Mouse (Mus musculus) liver, embryonic 18 days (tissue): ENCODE results near the gene Cd300a. TPM values are rescaled to one million over a fixed set of nuclear protein-coding genes. Genes with fewer than 3 reads are reported as not detected.

ENCODE experiments used
- polyA plus RNA-seq: library from polyadenylated mRNA; depleted of rRNA; stranded (reverse); fragments of >200 nt; gene quantifications from 2 replicates; pipeline ENCODE4 v1.2.3, GENCODE M21; 2012; rRNA removed

Gene Cd300a
- 3.2 and 3.8 TPM in 2 replicates for polyA plus RNA-seq

GRCm38 (mm10) chr11:114889991-114890518 lies at the start of gene Cd300a:
Gene Cd300a, plus strand, starts transcription at chr11:114890041.

GRCm38 (mm10) chr11:114850452-114851268 lies 39.2 kb upstream of the Cd300a start, which contains the start of gene Gprc5c:
Gene Gprc5c, plus strand, starts transcription at chr11:114851152.

GRCm38 (mm10) chr11:114934144-114934543 lies 44.3 kb downstream of the Cd300a start, which contains the start of gene Cd300lb:
Gene Cd300lb, minus strand, starts transcription at chr11:114934386.

Other genes starting within 250 kb of the Cd300a start
- 1,489 and 1,642 TPM in 2 replicates for gene Rpl38, start 221.5 kb upstream of the Cd300a start, polyA plus RNA-seq
- gene Ttyh2, start 214.6 kb upstream of the Cd300a start, polyA plus RNA-seq: 6.7 and 7.3 TPM in 2 replicates
- 6.2 and 8.1 TPM in 2 replicates for gene Dnaic2, start 162.6 kb upstream of the Cd300a start, polyA plus RNA-seq
- gene Kif19a, start 124.7 kb upstream of the Cd300a start, polyA plus RNA-seq: 0.16 and 0.17 TPM in 2 replicates
- 0.06 and 0.14 TPM in 2 replicates for gene Btbd17, start 94.1 kb upstream of the Cd300a start, polyA plus RNA-seq
- gene Gpr142, start 91.1 kb upstream of the Cd300a start, polyA plus RNA-seq: not detected in 2 replicates
- gene Gprc5c, start 38.9 kb upstream of the Cd300a start, polyA plus RNA-seq: 10.7 and 12.3 TPM in 2 replicates
- gene Cd300lb, start 44.3 kb downstream of the Cd300a start, polyA plus RNA-seq: 2.8 and 3.0 TPM in 2 replicates
- 0.32 and 0.46 TPM in 2 replicates for gene Cd300c, start 79.1 kb downstream of the Cd300a start, polyA plus RNA-seq
- 2.3 and 3.2 TPM in 2 replicates for gene Cd300ld, start 99.9 kb downstream of the Cd300a start, polyA plus RNA-seq
- gene Cd300c2, start 111.8 kb downstream of the Cd300a start, polyA plus RNA-seq: 14.0 and 14.4 TPM in 2 replicates
- 0.10 TPM in 1 of 2 replicates, not detected in the other for gene Cd300ld2, start 126.2 kb downstream of the Cd300a start, polyA plus RNA-seq
- 0.19 and 0.23 TPM in 2 replicates for gene Cd300ld4, start 137.0 kb downstream of the Cd300a start, polyA plus RNA-seq
- gene Cd300ld5, start 147.7 kb downstream of the Cd300a start, polyA plus RNA-seq: 0.29 and 0.49 TPM in 2 replicates
- gene Cd300ld3, start 158.4 kb downstream of the Cd300a start, polyA plus RNA-seq: 1.1 and 1.3 TPM in 2 replicates
- gene Cd300e, start 172.1 kb downstream of the Cd300a start, polyA plus RNA-seq: 1.1 and 1.2 TPM in 2 replicates
- 2.2 and 2.3 TPM in 2 replicates for gene Rab37, start 201.4 kb downstream of the Cd300a start, polyA plus RNA-seq
- 13.1 and 17.7 TPM in 2 replicates for gene Cd300lf, start 244.0 kb downstream of the Cd300a start, polyA plus RNA-seq